Mouse (Mus musculus) MEL (cell line): ENCODE data around the gene Eif2b3. TPM values are rescaled to one million over a fixed set of nuclear protein-coding genes. Genes with fewer than 3 reads are reported as not detected.

Experiments used
- DNase-seq: peaks from one replicate; pipeline ENCODE4 v3.0.0; 2011; ENCODE audit warnings: low read depth, low spot score
- H3K27ac ChIP-seq: 2 replicates; pipeline ENCODE4 v1.5.1; 2012; ENCODE audit warnings: low read depth, mild to moderate bottlenecking, control low read depth, low read length, moderate library complexity; ENCODE audit not compliant: control insufficient read depth
- H3K27me3 ChIP-seq, 2 experiments: fragments of 150-350 bp in 1 of 2; sonication (generic) in 1 of 2; 2 replicates each; pipeline ENCODE4 v1.6.1; 2012; ENCODE audit warnings: low read length in 2 of 2, mild to moderate bottlenecking in 2 of 2, improper control_type of control experiment in 1 of 2, moderate library complexity in 1 of 2; ENCODE audit not compliant: insufficient read depth in 2 of 2, control insufficient read depth in 1 of 2
- H3K36me3 ChIP-seq, 2 experiments: 2 replicates each; pipeline ENCODE4 v1.6.1; 2012 to 2014; ENCODE audit warnings: low read length in 2 of 2, improper control_type of control experiment in 1 of 2, inconsistent platforms in 1 of 2, mild to moderate bottlenecking in 1 of 2; ENCODE audit not compliant: insufficient read depth in 2 of 2, control insufficient read depth in 1 of 2
- H3K4me1 ChIP-seq, 2 experiments: fragments of 150-350 bp in 1 of 2; sonication (generic) in 1 of 2; 2 replicates each; pipeline ENCODE4 v1.6.1; 2012; ENCODE audit warnings: low read length in 2 of 2, improper control_type of control experiment in 1 of 2, mild to moderate bottlenecking in 1 of 2; ENCODE audit not compliant: insufficient read depth in 2 of 2, control insufficient read depth in 1 of 2
- H3K4me3 ChIP-seq, 2 experiments: fragments of 150-350 bp in 1 of 2; sonication (generic) in 1 of 2; 2 replicates each; pipeline ENCODE4 v1.5.1; 2012; ENCODE audit warnings: low read depth in 2 of 2, low read length in 2 of 2, mild to moderate bottlenecking in 2 of 2, moderate library complexity in 2 of 2, control low read depth in 1 of 2, improper control_type of control experiment in 1 of 2; ENCODE audit not compliant: control insufficient read depth in 1 of 2, insufficient read depth in 1 of 2
- H3K79me2 ChIP-seq: 2 replicates; pipeline ENCODE4 v1.6.1; 2012; ENCODE audit warnings: mild to moderate bottlenecking, low read length, moderate library complexity; ENCODE audit not compliant: control insufficient read depth, poor library complexity, insufficient read depth
- H3K9ac ChIP-seq: 2 replicates; pipeline ENCODE4 v1.6.1; 2012; ENCODE audit warnings: low read depth, mild to moderate bottlenecking, control low read depth, low read length, moderate library complexity; ENCODE audit not compliant: control insufficient read depth, poor library complexity, severe bottlenecking
- H3K9me3 ChIP-seq: fragments of 150-350 bp; sonication (generic); replicated peaks from 2 replicates; pipeline ENCODE4 v1.6.1; 2012; ENCODE audit warnings: mild to moderate bottlenecking, low read length, improper control_type of control experiment, moderate library complexity; ENCODE audit not compliant: insufficient read depth
- CHD1 ChIP-seq: IDR thresholded peaks from 2 replicates; pipeline ENCODE4 v1.6.1; 2012; ENCODE audit warnings: low read depth, mild to moderate bottlenecking, inconsistent platforms, low read length, improper control_type of control experiment
- E2F4 ChIP-seq: IDR thresholded peaks from 2 replicates; pipeline ENCODE4 v1.6.1; 2011; ENCODE audit warnings: low read depth, low read length, improper control_type of control experiment, borderline replicate concordance
- ELF1 ChIP-seq: IDR thresholded peaks from 2 replicates; pipeline ENCODE4 v1.6.1; 2014; ENCODE audit warnings: low read depth, mild to moderate bottlenecking, inconsistent platforms, low read length, improper control_type of control experiment, moderate library complexity
- EP300 ChIP-seq, 2 experiments: IDR thresholded peaks; 2 replicates each; pipeline ENCODE4 v1.6.1; 2011; ENCODE audit warnings: improper control_type of control experiment in 2 of 2, low read length in 2 of 2, low read depth in 1 of 2, mild to moderate bottlenecking in 1 of 2
- GABPA ChIP-seq: IDR thresholded peaks from 2 replicates; pipeline ENCODE4 v1.6.1; 2012; ENCODE audit warnings: low read depth, mild to moderate bottlenecking, inconsistent platforms, low read length, improper control_type of control experiment, moderate library complexity
- GATA1 ChIP-seq: IDR thresholded peaks from 2 replicates; pipeline ENCODE4 v1.6.1; 2011; ENCODE audit warnings: low read depth, low read length, improper control_type of control experiment
- HCFC1 ChIP-seq: IDR thresholded peaks from 2 replicates; pipeline ENCODE4 v1.6.1; 2012; ENCODE audit warnings: low read depth, mild to moderate bottlenecking, inconsistent platforms, low read length, improper control_type of control experiment, moderate library complexity
- JUND ChIP-seq: IDR thresholded peaks from 2 replicates; pipeline ENCODE4 v1.6.1; 2011; ENCODE audit warnings: low read depth, mild to moderate bottlenecking, improper control_type of control experiment, low read length
- MAFK ChIP-seq: IDR thresholded peaks from 2 replicates; pipeline ENCODE4 v1.6.1; 2011; ENCODE audit warnings: low read depth, mild to moderate bottlenecking, low read length, improper control_type of control experiment, borderline replicate concordance
- MAX ChIP-seq: IDR thresholded peaks from 2 replicates; pipeline ENCODE4 v1.6.1; 2011; ENCODE audit warnings: low read length, improper control_type of control experiment
- MEF2A ChIP-seq: IDR thresholded peaks from 2 replicates; pipeline ENCODE4 v1.6.1; 2014; ENCODE audit warnings: low read depth, mild to moderate bottlenecking, inconsistent platforms, low read length, improper control_type of control experiment; ENCODE audit not compliant: poor library complexity, insufficient replicate concordance, severe bottlenecking; ENCODE audit errors: extremely low read depth
- MXI1 ChIP-seq: IDR thresholded peaks from 2 replicates; pipeline ENCODE4 v1.6.1; 2011; ENCODE audit warnings: mild to moderate bottlenecking, low read depth, low read length, improper control_type of control experiment
- NRF1 ChIP-seq: IDR thresholded peaks from 2 replicates; pipeline ENCODE4 v1.6.1; 2014; ENCODE audit warnings: low read depth, mild to moderate bottlenecking, inconsistent platforms, low read length, improper control_type of control experiment, moderate library complexity; ENCODE audit not compliant: poor library complexity, insufficient read depth, severe bottlenecking
- TCF12 ChIP-seq: IDR thresholded peaks from 2 replicates; pipeline ENCODE4 v1.6.1; 2014; ENCODE audit warnings: low read depth, mild to moderate bottlenecking, inconsistent platforms, low read length, improper control_type of control experiment, moderate library complexity
- polyA plus RNA-seq, 2 experiments: library from polyadenylated mRNA; stranded (reverse) in 1 of 2; unstranded in 1 of 2; fragments of >175 nt in 1 of 2; fragments of >200 nt in 1 of 2; gene quantifications; 2 replicates each; pipeline versions ENCODE4 v1.2.1 to v1.2.4; 2012; ENCODE audit warnings: low replicate concordance in 2 of 2, low read depth in 1 of 2; ENCODE audit not compliant: insufficient read length in 2 of 2, insufficient read depth in 1 of 2, missing spikeins in 1 of 2
- total RNA-seq: library from RNA; depleted of rRNA; stranded (reverse); fragments of 300-350 nt; gene quantifications from 2 replicates; pipeline ENCODE4 v1.2.3, GENCODE M21; 2012

The Eif2b3 gene
- total and polyA plus RNA-seq, 3 experiments: 77.5 to 79.3 TPM; not detected in 1

DNA sequence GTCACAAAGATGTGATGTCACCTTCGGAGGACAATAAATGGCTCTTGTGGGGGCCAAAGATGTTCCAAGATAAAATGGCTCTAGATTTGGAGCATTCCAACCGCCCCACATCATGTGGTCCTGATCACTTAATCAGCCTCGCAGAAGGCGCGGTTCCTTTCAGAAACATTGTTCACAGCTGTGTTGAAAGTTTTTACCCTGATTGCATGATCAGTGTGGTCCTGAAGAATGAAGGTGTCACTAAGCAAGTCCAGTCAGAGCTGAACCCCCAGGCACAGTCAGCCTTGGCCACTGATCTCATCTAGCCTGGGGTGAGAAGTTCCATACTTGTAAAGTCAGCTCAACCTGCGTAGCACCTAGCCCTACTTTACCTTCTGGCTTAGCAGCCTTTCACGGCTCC is 98.7 kb downstream of the Eif2b3 start:
- Histone ChIP-seq H3K27ac (no peak overlapping the region), H3K9ac (no peak overlapping the region), H3K4me3 (no peak overlapping the region), H3K79me2 (peaks cover 13% of the 10 kb centered on the region), H3K27me3 (no peaks in the 10 kb centered on the region), H3K4me1 (peaks cover 0 to 7% of the 10 kb centered on the region in 2 experiments; a peak in 2 of 4 replicates), H3K9me3 (no peaks in the 10 kb centered on the region), H3K36me3 (peaks cover 0 to 7% of the 10 kb centered on the region in 2 experiments; a peak in 2 of 4 replicates)
- DNase-seq: no peak
- TF ChIP-seq MAX (no peak), HCFC1 (no peak), GATA1 (no peak), E2F4 (no peak), MEF2A (no peak), MXI1 (no peak), TCF12 (no peak)

DNA sequence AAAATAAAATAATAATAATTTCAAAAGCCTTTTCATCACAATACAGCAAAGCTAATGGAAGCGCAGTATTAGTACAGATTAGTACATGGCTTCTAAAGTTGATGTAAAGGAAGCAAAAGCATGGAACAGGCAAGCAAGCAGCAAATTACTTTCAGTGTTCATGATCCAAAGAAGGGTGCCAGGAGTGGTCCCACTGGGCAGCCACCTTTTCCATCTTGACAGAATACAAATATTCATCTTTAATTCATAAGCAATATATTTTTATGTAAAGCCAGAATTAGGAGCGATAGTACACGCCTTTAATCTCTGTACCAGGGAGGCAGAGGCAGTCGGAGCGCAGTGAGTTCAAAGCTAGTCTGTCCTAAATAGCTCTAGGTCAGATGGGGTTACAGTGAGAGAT is 100.4 kb downstream of the Eif2b3 start:
- Histone ChIP-seq H3K4me3 (peak overlapping the region; percentile 67 to 82), H3K4me1 (peaks cover 0 to 15% of the 10 kb centered on the region in 2 experiments; a peak in 2 of 4 replicates), H3K9me3 (no peaks in the 10 kb centered on the region), H3K27me3 (no peaks in the 10 kb centered on the region), H3K9ac (peak overlapping the region; percentile 72), H3K27ac (peak overlapping the region; percentile 81), H3K36me3 (peaks cover 0 to 16% of the 10 kb centered on the region in 2 experiments; a peak in 2 of 4 replicates), H3K79me2 (peaks cover 13% of the 10 kb centered on the region)
- TF ChIP-seq JUND: no peak
- TF ChIP-seq MXI1: no peak
- TF ChIP-seq MAFK: no peak
- TF ChIP-seq EP300 (IDR thresholded peaks at IDR 0.05; ENCODE audit: low read depth in 1 of 2, low read length in 2 of 2): no peak
- no peak for TF ChIP-seq CHD1
- TF ChIP-seq NRF1: no peak
- TF ChIP-seq GABPA: no peak
- TF ChIP-seq ELF1: no peak
- TF ChIP-seq MAX: no peak
- DNase-seq: no peak

DNA sequence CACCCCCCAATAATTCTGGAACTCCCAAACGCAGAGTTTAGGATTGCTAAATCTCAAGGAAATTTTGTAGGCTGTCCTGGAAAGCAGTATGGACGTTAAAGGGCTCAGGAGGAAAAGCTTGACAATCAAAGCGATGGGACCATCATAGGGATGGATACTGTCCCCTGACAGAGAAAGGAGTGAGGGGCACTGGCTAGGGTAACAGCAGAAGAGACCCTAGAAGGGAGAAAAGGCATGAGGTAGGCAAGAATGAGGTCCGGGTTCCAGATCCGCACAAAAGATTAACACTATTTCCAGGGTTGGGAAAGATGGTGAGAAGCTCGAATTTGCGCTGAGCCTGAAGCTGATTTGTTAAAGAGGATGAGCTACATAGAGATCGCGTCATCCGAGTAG is 100.8 kb downstream of the Eif2b3 start:
- Histone ChIP-seq H3K9ac (peak overlapping the region; percentile 72), H3K4me1 (peaks cover 0 to 17% of the 10 kb centered on the region in 2 experiments; a peak in 2 of 4 replicates), H3K27ac (peak overlapping the region; percentile 81), H3K4me3 (peak overlapping the region; percentile 67 to 82), H3K27me3 (no peaks in the 10 kb centered on the region), H3K9me3 (no peaks in the 10 kb centered on the region), H3K36me3 (peaks cover 0 to 16% of the 10 kb centered on the region in 2 experiments; a peak in 2 of 4 replicates), H3K79me2 (peaks cover 13% of the 10 kb centered on the region)
- no peak for TF ChIP-seq MXI1
- TF ChIP-seq GATA1: peak; percentile 31; the same call in 1 of the 2 replicates
- no peak for DNase-seq
